Mouse (Mus musculus) megakaryocyte progenitor cell, adult 5-6 weeks (primary cell): ENCODE measurements around the gene Nsun2. TPM values are rescaled to one million over a fixed set of nuclear protein-coding genes. Genes with fewer than 3 reads are reported as not detected.
"Not testable (repeated sequence)": the region's sequence is repeated elsewhere in the genome, so short reads cannot be mapped to it uniquely, and the experiment has no call there.

Experiments used
- ATAC-seq: replicated peaks from 2 replicates; pipeline ENCODE4 v1.8.0; 2016; ENCODE audit warnings: mild to moderate bottlenecking, moderate TSS enrichment, inconsistent platforms; ENCODE audit not compliant: poor library complexity
- total RNA-seq, 2 experiments: library from RNA; stranded (forward) in 1 of 2; stranded (reverse) in 1 of 2; fragments of 157-497, 149-512 nt in 1 of 2; fragments of 200-1000 nt in 1 of 2; gene quantifications; 2 replicates each; pipeline versions ENCODE4 v1.2.3 to v1.2.4; 2015 to 2017

Gene Nsun2
- total RNA-seq, 2 experiments from 2014 or later, result 121 to 197 TPM

GRCm38 (mm10) chr13:69631111-69631510 lies 97.6 kb downstream of the Nsun2 start:
- ATAC-seq, result no peak

- no peak for ATAC-seq
Observed at GRCm38 (mm10) chr13:69631659-69632058, 98.1 kb downstream of the Nsun2 start.

- ATAC-seq, result no peak
Observed at GRCm38 (mm10) chr13:69633551-69633950, 100.0 kb downstream of the Nsun2 start.

- ATAC-seq, result peak; percentile 26
Observed at GRCm38 (mm10) chr13:69633988-69634387, 100.4 kb downstream of the Nsun2 start.

GRCm38 (mm10) chr13:69635836-69636235 lies 102.3 kb downstream of the Nsun2 start:
- ATAC-seq, result not testable (repeated sequence)

GRCm38 (mm10) chr13:69636375-69636774 lies 102.8 kb downstream of the Nsun2 start:
- ATAC-seq, result no peak

- ATAC-seq, result no peak
Observed at GRCm38 (mm10) chr13:69636816-69637215, 103.3 kb downstream of the Nsun2 start.

- ATAC-seq, result no peak
Observed at GRCm38 (mm10) chr13:69637657-69638056, 104.1 kb downstream of the Nsun2 start.

- ATAC-seq, result no peak
Observed at GRCm38 (mm10) chr13:69638108-69638626, 104.6 kb downstream of the Nsun2 start.

- ATAC-seq, result no peak
Observed at GRCm38 (mm10) chr13:69639251-69639650, 105.7 kb downstream of the Nsun2 start.

- ATAC-seq, result no peak
Observed at GRCm38 (mm10) chr13:69640126-69640525, 106.6 kb downstream of the Nsun2 start.

GRCm38 (mm10) chr13:69640541-69640940 lies 107.0 kb downstream of the Nsun2 start:
- ATAC-seq, result no peak

- ATAC-seq, result no peak
Observed at GRCm38 (mm10) chr13:69641017-69641416, 107.5 kb downstream of the Nsun2 start.

GRCm38 (mm10) chr13:69642656-69643216 lies 109.2 kb downstream of the Nsun2 start:
- peak; percentile 15; the same call in 1 of the 2 replicates for ATAC-seq

- no peak for ATAC-seq
Observed at GRCm38 (mm10) chr13:69643937-69644336, 110.4 kb downstream of the Nsun2 start.

- ATAC-seq, result peak; percentile 36; the same call in 1 of the 2 replicates
Observed at GRCm38 (mm10) chr13:69644427-69645166, 111.1 kb downstream of the Nsun2 start.

GRCm38 (mm10) chr13:69645694-69646423 lies 112.3 kb downstream of the Nsun2 start:
- no peak for ATAC-seq

GRCm38 (mm10) chr13:69646481-69646880 lies 112.9 kb downstream of the Nsun2 start:
- ATAC-seq, result no peak

GRCm38 (mm10) chr13:69654508-69654907 lies 121.0 kb downstream of the Nsun2 start:
- ATAC-seq, result no peak

- no peak for ATAC-seq
Observed at GRCm38 (mm10) chr13:69672121-69672520, 138.6 kb downstream of the Nsun2 start.

- no peak for ATAC-seq
Observed at GRCm38 (mm10) chr13:69672565-69672964, 139.0 kb downstream of the Nsun2 start.
